Comparison of ENCODE assay signal across 15 mouse cellular contexts in genomic region chr10:21559769-21560168, GRCm38 (mm10). TPM values are rescaled to one million over a fixed set of nuclear protein-coding genes. Genes with fewer than 3 reads are reported as not detected.
DNase-seq lines count a peak whose midpoint lies in the region; ATAC-seq and TF ChIP-seq lines count a peak whose summit lies in the region.
"Had no signal": no experiment of that assay in that cellular context is flagged by ENCODE, and none has a peak within 500 bp of the region (broad histone marks: within the 10 kb centered on the region; RNA-seq: fewer than 3 reads in every experiment).

No protein-coding gene starts in this region.

- TF ChIP-seq CTCF in kidney, postnatal 0 days (IDR thresholded peaks at IDR 0.05; ENCODE audit: low read depth), result no peak

- no peaks in the 10 kb centered on the region for H3K27me3 ChIP-seq in hindbrain, embryonic 13.5 days
- no peaks in the 10 kb centered on the region for H3K27me3 ChIP-seq in hindbrain, embryonic 14.5 days (ENCODE audit: control insufficient read depth, insufficient read depth, low read length)
- no peaks in the 10 kb centered on the region for H3K27me3 ChIP-seq in kidney, postnatal 0 days (ENCODE audit: insufficient read depth, low read length)
- no peaks in the 10 kb centered on the region for H3K27me3 ChIP-seq in neural tube, embryonic 13.5 days
- H3K27me3 ChIP-seq: embryonic facial prominence, embryonic 15.5 days had no signal

- WGBS in hindbrain, embryonic 13.5 days, result 60% methylated on average over 15 of the region's 15 CpGs
- WGBS in hindbrain, embryonic 14.5 days, result 68% methylated on average over 15 of the region's 15 CpGs
- 38% methylated on average over 15 of the region's 15 CpGs for WGBS in kidney, postnatal 0 days
- 38% methylated on average over 15 of the region's 15 CpGs for WGBS in neural tube, embryonic 13.5 days

- no peaks in the 10 kb centered on the region for H3K36me3 ChIP-seq in hindbrain, embryonic 13.5 days
- no peaks in the 10 kb centered on the region for H3K36me3 ChIP-seq in hindbrain, embryonic 14.5 days (replicated peaks; ENCODE audit: control insufficient read depth, insufficient read depth)
- H3K36me3 ChIP-seq in kidney, postnatal 0 days (ENCODE audit: insufficient read depth, low read length), result no peaks in the 10 kb centered on the region
- H3K36me3 ChIP-seq in neural tube, embryonic 13.5 days, result no peaks in the 10 kb centered on the region
- H3K36me3 ChIP-seq: embryonic facial prominence, embryonic 15.5 days had no signal

- ATAC-seq in hindbrain, embryonic 13.5 days (ENCODE audit: low FRiP score), result no peak
- ATAC-seq in hindbrain, embryonic 14.5 days (ENCODE audit: low FRiP score), result no peak
- ATAC-seq in kidney, postnatal 0 days (replicated peaks; ENCODE audit: low FRiP score, low read depth), result 0 out of 2 replicates have a peak, but pooled peaks have one; percentile 40
- peak; percentile 71 for ATAC-seq in neural tube, embryonic 13.5 days (ENCODE audit: low read depth)

- DNase-seq in hindbrain, embryonic 14.5 days (ENCODE audit: low spot score), result no peak
- peak; percentile 8 for DNase-seq in adrenal gland, postnatal 25 days
- DNase-seq in kidney, postnatal 0 days (ENCODE audit: low spot score), result peak; percentile 53
- no peak for DNase-seq in frontal cortex, postnatal 10 days (ENCODE audit: low spot score in 2 of 2)
- no peak for DNase-seq in heart, postnatal 4 days
- no peak for DNase-seq in right cerebral cortex, postnatal 10 days (ENCODE audit: low spot score in 2 of 2)
- DNase-seq: cerebellum, adult 11-12 months; layer of hippocampus, adult 9-11 months; midbrain, embryonic 14.5 days; retina, postnatal 1 day had no signal

- H3K9me3 ChIP-seq in hindbrain, embryonic 13.5 days, result no peaks in the 10 kb centered on the region
- H3K9me3 ChIP-seq in hindbrain, embryonic 14.5 days (ENCODE audit: control insufficient read depth, low read length), result no peaks in the 10 kb centered on the region
- no peaks in the 10 kb centered on the region for H3K9me3 ChIP-seq in kidney, postnatal 0 days (replicated peaks; ENCODE audit: low read length)
- no peaks in the 10 kb centered on the region for H3K9me3 ChIP-seq in neural tube, embryonic 13.5 days
- H3K9me3 ChIP-seq: embryonic facial prominence, embryonic 15.5 days had no signal

- peaks cover 6% of the 10 kb centered on the region for H3K4me1 ChIP-seq in hindbrain, embryonic 13.5 days (replicated peaks)
- peaks cover 7% of the 10 kb centered on the region; the same call in 1 of the 2 replicates for H3K4me1 ChIP-seq in hindbrain, embryonic 14.5 days (replicated peaks; ENCODE audit: control insufficient read depth, insufficient read depth, low read length)
- H3K4me1 ChIP-seq in kidney, postnatal 0 days (replicated peaks; ENCODE audit: insufficient read depth, low read length), result peaks cover 9% of the 10 kb centered on the region
- H3K4me1 ChIP-seq in neural tube, embryonic 13.5 days (replicated peaks), result peaks cover 21% of the 10 kb centered on the region
- H3K4me1 ChIP-seq: embryonic facial prominence, embryonic 15.5 days had no signal

- H3K27ac ChIP-seq in hindbrain, embryonic 13.5 days, result no peak overlapping the region
- no peak overlapping the region for H3K27ac ChIP-seq in hindbrain, embryonic 14.5 days
- H3K27ac ChIP-seq in kidney, postnatal 0 days, result no peak overlapping the region
- peak overlapping the region; percentile 47 for H3K27ac ChIP-seq in neural tube, embryonic 13.5 days (replicated peaks)
- H3K27ac ChIP-seq: embryonic facial prominence, embryonic 15.5 days; stomach, postnatal 0 days had no signal

- H3K4me3 ChIP-seq in hindbrain, embryonic 13.5 days, result no peak overlapping the region
- no peak overlapping the region for H3K4me3 ChIP-seq in hindbrain, embryonic 14.5 days (replicated peaks; ENCODE audit: low read length)
- H3K4me3 ChIP-seq in kidney, postnatal 0 days (replicated peaks; ENCODE audit: low read depth, low read length), result no peak overlapping the region
- H3K4me3 ChIP-seq in neural tube, embryonic 13.5 days, result peak overlapping the region; percentile 12; the same call in 1 of the 2 replicates
- H3K4me3 ChIP-seq: embryonic facial prominence, embryonic 15.5 days had no signal

- no peak overlapping the region for H3K9ac ChIP-seq in hindbrain, embryonic 13.5 days
- no peak overlapping the region for H3K9ac ChIP-seq in hindbrain, embryonic 14.5 days
- H3K9ac ChIP-seq in kidney, postnatal 0 days (ENCODE audit: low read depth, low read length), result no peak overlapping the region
- no peak overlapping the region for H3K9ac ChIP-seq in neural tube, embryonic 13.5 days
- H3K9ac ChIP-seq: embryonic facial prominence, embryonic 15.5 days had no signal

- H3K4me2 ChIP-seq in hindbrain, embryonic 13.5 days, result 0 out of 2 replicates have a peak overlapping the region, but pooled peaks have one; percentile 8
- no peak overlapping the region for H3K4me2 ChIP-seq in hindbrain, embryonic 14.5 days (replicated peaks)
- H3K4me2 ChIP-seq in kidney, postnatal 0 days (ENCODE audit: low read length), result peak overlapping the region; percentile 21; the same call in 1 of the 2 replicates
- H3K4me2 ChIP-seq in neural tube, embryonic 13.5 days, result peak overlapping the region; percentile 38
- H3K4me2 ChIP-seq: embryonic facial prominence, embryonic 15.5 days had no signal

RNA-seq across cellular contexts. Expression of gene 1700020N01Rik, which starts 33.2 kb away (rescaled TPM):
- polyA plus RNA-seq in hindbrain, embryonic 13.5 days (2015; fragmentation: Nextera tagmentation; extraction: Ambion mirVana), result not detected in 2 replicates
- not detected in 2 replicates for polyA plus RNA-seq in hindbrain, embryonic 14.5 days (2014; fragmentation: Nextera tagmentation; extraction: Ambion mirVana)
- total RNA-seq in adrenal gland, postnatal 25 days (2021), result 0.39 TPM in 1 of 2 replicates, not detected in the other
- polyA plus RNA-seq in kidney, postnatal 0 days (2015; fragmentation: Nextera tagmentation; extraction: Ambion mirVana), result 0.29 and 0.36 TPM in 2 replicates
- polyA plus RNA-seq in neural tube, embryonic 13.5 days (2015; fragmentation: Nextera tagmentation; extraction: Ambion mirVana), result not detected in 2 replicates
- not detected for total RNA-seq in heart, postnatal 4 days (2021)
- polyA plus RNA-seq: embryonic facial prominence, embryonic 15.5 days; liver, embryonic 16.5 days; midbrain, embryonic 14.5 days; stomach, postnatal 0 days had no signal

Comparison
In these comparisons a context has a peak if more than half of its experiments do, and no peak if none do; other contexts are left out.
1. ATAC-seq: peak in kidney, postnatal 0 days (single experiment) and neural tube, embryonic 13.5 days (single experiment); none in hindbrain, embryonic 13.5 days (single experiment) and hindbrain, embryonic 14.5 days (single experiment).
2. DNase-seq: peak in adrenal gland, postnatal 25 days (single experiment) and kidney, postnatal 0 days (single experiment); none in hindbrain, embryonic 14.5 days (single experiment), frontal cortex, postnatal 10 days (0 of 2), heart, postnatal 4 days (single experiment) and right cerebral cortex, postnatal 10 days (0 of 2).